Mouse (Mus musculus) 3T3-L1 (cell line): ENCODE data around the gene Pfkfb1.

Experiments
- DNase-seq: peaks from one replicate; pipeline ENCODE4 v3.0.0-alpha.2; 2015; ENCODE audit warnings: low read depth, low spot score

Pfkfb1 gene

DNA sequence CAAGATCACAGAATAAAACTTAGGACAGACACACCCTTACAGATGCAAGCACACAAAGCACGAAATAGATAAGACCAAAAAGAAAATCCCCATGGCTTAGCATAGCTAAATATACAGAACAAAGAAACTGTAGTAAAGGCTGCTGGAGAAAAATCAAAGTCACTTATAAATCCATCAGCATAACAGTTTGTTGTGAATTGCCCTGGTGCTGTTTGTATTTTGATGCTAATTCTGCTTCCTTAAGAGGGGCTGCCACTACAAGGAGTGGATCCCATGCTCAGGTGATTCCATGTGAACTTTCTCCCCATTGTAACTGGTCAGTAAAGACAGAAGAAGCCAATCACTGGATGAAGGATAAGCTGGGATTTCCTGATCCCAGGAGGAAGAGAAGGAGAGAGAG is 89.5 kb downstream of the Pfkfb1 start:
- DNase-seq = no peak
